Mouse (Mus musculus) limb, embryonic 13.5 days (tissue): ENCODE measurements at regions not wholly inside any gene's neighbourhood (a gene's known extent, or its start where the extent isn't known, plus 50 kb on each side); places are given as distances from the start of the nearest gene placed in this dataset.

Experiments used
- ATAC-seq: fragments of 200-750 bp; cut with Nextera tagmentation; 2 replicates; pipeline ENCODE4 v1.8.0; 2017; ENCODE audit warnings: low read depth, moderate number of reproducible peaks, moderate TSS enrichment; ENCODE audit not compliant: low FRiP score
- H3K27ac ChIP-seq: fragments of 300-500 bp; sonication (generic); 2 replicates; pipeline ENCODE4 v1.5.1; 2015; ENCODE audit warnings: inconsistent platforms, mild to moderate bottlenecking, moderate library complexity
- H3K27me3 ChIP-seq: fragments of 300-500 bp; sonication (generic); 2 replicates; pipeline ENCODE4 v1.6.1; 2015; ENCODE audit warnings: mild to moderate bottlenecking, inconsistent platforms
- H3K36me3 ChIP-seq: fragments of 300-500 bp; sonication (generic); 2 replicates; pipeline ENCODE4 v1.6.1; 2015; ENCODE audit warnings: inconsistent platforms, mild to moderate bottlenecking, moderate library complexity
- H3K4me1 ChIP-seq: fragments of 300-500 bp; sonication (generic); 2 replicates; pipeline ENCODE4 v1.6.1; 2015; ENCODE audit warnings: inconsistent platforms
- H3K4me2 ChIP-seq: fragments of 300-500 bp; sonication (generic); replicated peaks from 2 replicates; pipeline ENCODE4 v1.6.1; 2015; ENCODE audit warnings: inconsistent platforms, mild to moderate bottlenecking, moderate library complexity
- H3K4me3 ChIP-seq: fragments of 300-500 bp; sonication (generic); 2 replicates; pipeline ENCODE4 v1.5.1; 2015; ENCODE audit warnings: moderate library complexity, mild to moderate bottlenecking, inconsistent platforms
- H3K9ac ChIP-seq: fragments of 300-500 bp; sonication (generic); 2 replicates; pipeline ENCODE4 v1.6.1; 2015; ENCODE audit warnings: mild to moderate bottlenecking, inconsistent platforms
- H3K9me3 ChIP-seq: fragments of 300-500 bp; sonication (generic); 2 replicates; pipeline ENCODE4 v1.6.1; 2016; ENCODE audit warnings: inconsistent platforms
- WGBS: fragments of 180-500 bp; shearing (Covaris S2); methylation state at CpG from one replicate; pipeline ENCODE4 v1.1.7; 2015; 5-methylcytosine and 5-hydroxymethylcytosine counted together

DNA sequence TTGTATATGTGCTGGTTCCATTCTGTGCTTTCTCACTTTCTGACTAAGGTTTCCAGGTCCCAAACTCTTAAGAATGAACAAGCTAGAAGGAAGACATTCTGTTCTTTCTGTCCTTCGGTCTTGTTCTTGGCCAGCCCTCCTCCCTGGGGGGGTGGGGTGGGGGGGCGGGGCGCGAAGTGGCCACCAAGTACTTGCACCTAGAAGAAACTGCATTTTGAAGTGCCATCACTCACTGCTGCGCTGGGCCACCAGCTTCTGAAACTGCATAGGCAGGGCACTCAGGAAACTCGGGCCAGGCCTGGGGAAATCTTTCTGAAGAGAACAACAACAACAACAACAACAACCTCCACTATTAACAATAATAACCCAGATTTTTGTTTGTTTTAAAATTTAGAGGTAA lies 94.4 kb upstream of the Fut8 start:
- H3K4me1 ChIP-seq: 0 out of 2 replicates have a peak, but pooled peaks cover 4% of the 10 kb centered on the region
- H3K27ac ChIP-seq: no peak overlapping the region
- 62% methylated on average over 6 of the region's 6 CpGs for WGBS

GRCm38 (mm10) chr12:77143105-77143504 lies 94.8 kb upstream of the Fut8 start:
- no peak overlapping the region for H3K4me2 ChIP-seq
- no peak overlapping the region for H3K4me3 ChIP-seq
- H3K36me3 ChIP-seq: no peaks in the 10 kb centered on the region
- H3K9ac ChIP-seq: no peak overlapping the region
- H3K27me3 ChIP-seq: no peaks in the 10 kb centered on the region
- no peak overlapping the region for H3K27ac ChIP-seq
- H3K4me1 ChIP-seq: 0 out of 2 replicates have a peak, but pooled peaks cover 4% of the 10 kb centered on the region
- WGBS: 90% methylated on average over 12 of the region's 12 CpGs
- ATAC-seq: no peak
- H3K9me3 ChIP-seq: no peaks in the 10 kb centered on the region

More for the DNA sequence above, 94.4 kb upstream of the Fut8 start:
- H3K27me3 ChIP-seq: no peaks in the 10 kb centered on the region
- H3K9me3 ChIP-seq: no peaks in the 10 kb centered on the region
- H3K36me3 ChIP-seq: no peaks in the 10 kb centered on the region
- no peak overlapping the region for H3K4me2 ChIP-seq
- H3K4me3 ChIP-seq: no peak overlapping the region
- no peak for ATAC-seq
- H3K9ac ChIP-seq: no peak overlapping the region

- WGBS: 81% methylated on average over 4 of the region's 4 CpGs
- Histone ChIP-seq H3K4me2 (no peak overlapping the region), H3K27me3 (no peaks in the 10 kb centered on the region), H3K9me3 (no peaks in the 10 kb centered on the region), H3K36me3 (no peaks in the 10 kb centered on the region), H3K9ac (no peak overlapping the region), H3K4me3 (no peak overlapping the region), H3K4me1 (0 out of 2 replicates have a peak, but pooled peaks cover 4% of the 10 kb centered on the region), H3K27ac (no peak overlapping the region)
- ATAC-seq: no peak
Measured at GRCm38 (mm10) chr12:77142224-77142623, 95.7 kb upstream of the Fut8 start.

GRCm38 (mm10) chr12:77141260-77142201 lies 96.4 kb upstream of the Fut8 start:
- H3K4me3 ChIP-seq: no peak overlapping the region
- 75% methylated on average over 8 of the region's 8 CpGs for WGBS
- H3K36me3 ChIP-seq: no peaks in the 10 kb centered on the region
- 0 out of 2 replicates have a peak, but pooled peaks cover 4% of the 10 kb centered on the region for H3K4me1 ChIP-seq
- no peak overlapping the region for H3K4me2 ChIP-seq
- no peaks in the 10 kb centered on the region for H3K9me3 ChIP-seq
- no peak overlapping the region for H3K9ac ChIP-seq
- ATAC-seq: no peak
- no peak overlapping the region for H3K27ac ChIP-seq
- no peaks in the 10 kb centered on the region for H3K27me3 ChIP-seq

- H3K9ac ChIP-seq: no peak overlapping the region
- H3K4me2 ChIP-seq: no peak overlapping the region
- 0 out of 2 replicates have a peak, but pooled peaks cover 4% of the 10 kb centered on the region for H3K4me1 ChIP-seq
- 49% methylated on average over 6 of the region's 6 CpGs for WGBS
- H3K4me3 ChIP-seq: no peak overlapping the region
- no peaks in the 10 kb centered on the region for H3K9me3 ChIP-seq
- no peak for ATAC-seq
- no peak overlapping the region for H3K27ac ChIP-seq
- H3K27me3 ChIP-seq: no peaks in the 10 kb centered on the region
- no peaks in the 10 kb centered on the region for H3K36me3 ChIP-seq
Measured at GRCm38 (mm10) chr12:77140656-77141055, 97.3 kb upstream of the Fut8 start.

- Histone ChIP-seq H3K9ac (no peak overlapping the region), H3K27ac (no peak overlapping the region), H3K27me3 (no peaks in the 10 kb centered on the region), H3K4me1 (0 out of 2 replicates have a peak, but pooled peaks cover 4% of the 10 kb centered on the region), H3K36me3 (no peaks in the 10 kb centered on the region), H3K9me3 (no peaks in the 10 kb centered on the region), H3K4me3 (no peak overlapping the region), H3K4me2 (no peak overlapping the region)
- no peak for ATAC-seq
- WGBS: 81% methylated on average over 5 of the region's 5 CpGs
Measured at GRCm38 (mm10) chr12:77140141-77140540, 97.8 kb upstream of the Fut8 start.

DNA sequence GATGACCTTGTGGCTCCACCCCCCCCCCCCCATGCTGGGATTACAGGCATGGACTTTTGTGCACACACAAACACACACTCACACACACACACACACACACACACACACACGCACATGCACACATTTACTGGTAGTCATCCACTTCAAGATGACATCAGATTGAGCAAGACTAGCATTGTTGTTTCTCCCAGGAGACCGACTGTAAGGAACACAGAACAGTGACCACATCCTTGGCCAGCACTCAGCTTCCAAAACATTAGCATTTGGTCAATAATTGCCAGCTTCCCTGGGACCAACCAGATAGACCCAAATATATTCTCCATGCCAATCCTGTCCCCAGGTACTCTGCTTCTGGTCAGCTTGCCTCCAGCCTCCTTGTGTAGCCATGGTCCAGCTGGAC lies 98.2 kb upstream of the Fut8 start:
- Histone ChIP-seq H3K36me3 (no peaks in the 10 kb centered on the region), H3K27me3 (no peaks in the 10 kb centered on the region), H3K4me1 (0 out of 2 replicates have a peak, but pooled peaks cover 4% of the 10 kb centered on the region), H3K4me3 (no peak overlapping the region), H3K27ac (no peak overlapping the region), H3K9me3 (no peaks in the 10 kb centered on the region), H3K9ac (no peak overlapping the region), H3K4me2 (no peak overlapping the region)
- ATAC-seq: no peak
- 81% methylated on average over 2 of the region's 2 CpGs for WGBS

GRCm38 (mm10) chr12:77138506-77139201 lies 99.3 kb upstream of the Fut8 start:
- 75% methylated on average over 11 of the region's 11 CpGs for WGBS
- H3K9ac ChIP-seq: no peak overlapping the region

DNA sequence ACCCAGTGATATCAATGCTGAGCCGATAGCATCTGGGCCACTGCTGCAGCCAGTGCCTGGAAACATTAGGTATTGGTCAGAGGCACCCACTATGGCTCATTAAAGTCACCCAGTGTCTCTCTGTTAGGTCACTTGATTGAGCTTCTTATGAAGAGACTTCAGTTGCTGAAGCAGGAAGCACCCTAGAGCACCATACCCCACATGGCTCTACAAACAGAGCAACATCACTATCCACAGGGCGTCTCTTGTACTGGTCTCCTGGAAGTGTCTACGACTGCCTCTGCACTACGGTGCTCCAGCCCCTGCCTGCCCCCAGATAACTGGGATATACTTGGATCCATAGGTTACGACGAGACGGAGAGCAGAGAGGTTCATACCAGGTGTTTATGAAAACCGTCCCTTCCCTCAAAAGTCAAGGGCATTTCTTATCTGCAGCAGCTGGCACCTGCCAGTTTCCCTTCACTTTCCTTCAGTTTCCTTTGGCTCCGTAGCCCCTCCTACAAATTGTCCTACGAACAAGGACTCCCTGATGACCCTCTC lies 100.6 kb upstream of the Fut8 start:
- H3K9ac ChIP-seq: no peak overlapping the region
- H3K36me3 ChIP-seq: no peaks in the 10 kb centered on the region
- H3K4me2 ChIP-seq: no peak overlapping the region
- no peak for ATAC-seq
- H3K27ac ChIP-seq: no peak overlapping the region
- no peak overlapping the region for H3K4me3 ChIP-seq
- 93% methylated on average over 10 of the region's 10 CpGs for WGBS
- H3K4me1 ChIP-seq: no peaks in the 10 kb centered on the region
- H3K27me3 ChIP-seq: no peaks in the 10 kb centered on the region
- no peaks in the 10 kb centered on the region for H3K9me3 ChIP-seq

More at GRCm38 (mm10) chr12:77138506-77139201, 99.3 kb upstream of the Fut8 start:
- no peaks in the 10 kb centered on the region for H3K9me3 ChIP-seq
- no peak overlapping the region for H3K4me2 ChIP-seq
- H3K36me3 ChIP-seq: no peaks in the 10 kb centered on the region
- no peaks in the 10 kb centered on the region for H3K27me3 ChIP-seq
- ATAC-seq: no peak
- no peak overlapping the region for H3K4me3 ChIP-seq
- no peak overlapping the region for H3K27ac ChIP-seq
- no peaks in the 10 kb centered on the region for H3K4me1 ChIP-seq

DNA sequence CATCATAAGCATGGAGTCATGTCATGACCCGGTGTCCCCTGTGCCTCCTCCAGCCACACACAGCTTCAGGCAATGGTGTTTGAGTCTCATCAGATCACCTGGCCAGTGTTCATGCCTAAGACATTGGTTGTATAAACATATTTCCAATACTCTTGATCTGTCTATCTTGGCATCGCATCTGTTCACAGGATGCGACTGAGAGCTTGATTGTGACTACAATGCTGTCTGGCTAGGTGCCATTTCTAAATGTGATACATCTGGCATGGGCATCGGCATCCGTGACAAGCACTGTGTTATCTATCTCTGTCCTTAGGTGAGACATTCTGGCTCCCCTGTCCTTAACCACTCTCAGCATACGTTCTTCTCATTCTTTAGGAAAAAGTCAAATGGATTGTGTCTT lies 102.3 kb upstream of the Fut8 start:
- 92% methylated on average over 6 of the region's 6 CpGs for WGBS

GRCm38 (mm10) chr12:77135067-77135466 lies 102.9 kb upstream of the Fut8 start:
- H3K36me3 ChIP-seq: no peaks in the 10 kb centered on the region
- no peak overlapping the region for H3K9ac ChIP-seq
- no peaks in the 10 kb centered on the region for H3K27me3 ChIP-seq
- H3K4me3 ChIP-seq: no peak overlapping the region
- H3K27ac ChIP-seq: no peak overlapping the region
- no peak for ATAC-seq
- H3K4me1 ChIP-seq: peaks cover 9% of the 10 kb centered on the region; the same call in 1 of the 2 replicates
- 88% methylated on average over 3 of the region's 3 CpGs for WGBS
- no peaks in the 10 kb centered on the region for H3K9me3 ChIP-seq
- no peak overlapping the region for H3K4me2 ChIP-seq

More for the DNA sequence above, 102.3 kb upstream of the Fut8 start:
- ATAC-seq: no peak
- Histone ChIP-seq H3K36me3 (no peaks in the 10 kb centered on the region), H3K4me1 (peaks cover 7% of the 10 kb centered on the region; the same call in 1 of the 2 replicates), H3K9ac (no peak overlapping the region), H3K4me3 (no peak overlapping the region), H3K4me2 (no peak overlapping the region), H3K9me3 (no peaks in the 10 kb centered on the region), H3K27ac (no peak overlapping the region), H3K27me3 (no peaks in the 10 kb centered on the region)
